Mouse (Mus musculus) intestine, embryonic 15.5 days (tissue): ENCODE data around the gene Zfp335. TPM values are rescaled to one million over a fixed set of nuclear protein-coding genes. Genes with fewer than 3 reads are reported as not detected.

Source experiments
- ATAC-seq: fragments of 200-750 bp; cut with Nextera tagmentation; 2 replicates; pipeline ENCODE4 v1.8.0; 2017; ENCODE audit warnings: moderate TSS enrichment, moderate library complexity
- H3K27ac ChIP-seq: fragments of 300-500 bp; sonication (generic); 2 replicates; pipeline ENCODE4 v1.5.1; 2015; ENCODE audit warnings: mild to moderate bottlenecking, inconsistent platforms
- H3K27me3 ChIP-seq: fragments of 300-500 bp; sonication (generic); replicated peaks from 2 replicates; pipeline ENCODE4 v1.6.1; 2015; ENCODE audit warnings: inconsistent platforms
- H3K36me3 ChIP-seq: fragments of 300-500 bp; sonication (generic); 2 replicates; pipeline ENCODE4 v1.6.1; 2015; ENCODE audit warnings: inconsistent platforms
- H3K4me1 ChIP-seq: fragments of 300-500 bp; sonication (generic); replicated peaks from 2 replicates; pipeline ENCODE4 v1.6.1; 2015; ENCODE audit warnings: inconsistent platforms
- H3K4me2 ChIP-seq: fragments of 300-500 bp; sonication (generic); replicated peaks from 2 replicates; pipeline ENCODE4 v1.6.1; 2015; ENCODE audit warnings: mild to moderate bottlenecking, inconsistent platforms
- H3K4me3 ChIP-seq: fragments of 300-500 bp; sonication (generic); replicated peaks from 2 replicates; pipeline ENCODE4 v1.5.1; 2015; ENCODE audit warnings: inconsistent platforms
- H3K9ac ChIP-seq: fragments of 300-500 bp; sonication (generic); 2 replicates; pipeline ENCODE4 v1.6.1; 2015; ENCODE audit warnings: inconsistent platforms
- H3K9me3 ChIP-seq: fragments of 300-500 bp; sonication (generic); 2 replicates; pipeline ENCODE4 v1.6.1; 2016; ENCODE audit warnings: inconsistent platforms
- WGBS: fragments of 180-500 bp; shearing (Covaris S2); methylation state at CpG from one replicate; pipeline ENCODE4 v1.1.7; 2015; 5-methylcytosine and 5-hydroxymethylcytosine counted together
- polyA plus RNA-seq: library from polyadenylated mRNA; unstranded; fragments of >200 nt; fragmentation: Nextera tagmentation; extraction: Ambion mirVana; gene quantifications from 2 replicates; pipeline ENCODE4 v1.2.1, GENCODE M21; 2015

The Zfp335 gene
- polyA plus RNA-seq, 1 experiment from 2014 or later = 10.7 TPM

DNA sequence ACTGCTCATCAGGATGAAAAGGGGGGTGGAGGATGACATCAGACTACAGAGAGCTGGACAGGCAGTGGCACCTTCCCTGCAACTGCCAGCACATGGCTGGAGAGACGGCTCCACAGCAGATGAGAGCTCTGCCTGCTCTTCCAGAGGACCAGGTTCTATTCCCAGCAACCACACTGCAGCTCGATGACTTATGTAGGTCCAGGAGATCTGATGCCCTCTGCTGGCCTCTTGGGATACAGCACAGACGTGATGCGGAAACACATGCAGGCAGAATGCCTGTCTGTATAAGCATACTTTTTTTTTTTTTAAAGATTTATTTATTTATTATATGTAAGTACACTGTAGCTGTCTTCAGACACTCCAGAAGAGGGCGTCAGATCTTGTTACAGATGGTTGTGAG lies 6.8 kb upstream of the Zfp335 start:
- no peak overlapping the region for H3K4me2 ChIP-seq
- H3K27me3 ChIP-seq = no peaks in the 10 kb centered on the region
- H3K9me3 ChIP-seq = no peaks in the 10 kb centered on the region
- peaks cover 5% of the 10 kb centered on the region; the same call in 1 of the 2 replicates for H3K4me1 ChIP-seq
- no peak overlapping the region for H3K27ac ChIP-seq
- no peak overlapping the region for H3K4me3 ChIP-seq
- H3K9ac ChIP-seq = no peak overlapping the region
- H3K36me3 ChIP-seq = no peaks in the 10 kb centered on the region
- no peak for ATAC-seq
- WGBS = 65% methylated on average over 5 of the region's 5 CpGs

GRCm38 (mm10) chr2:164917371-164917770 lies 5.8 kb upstream of the Zfp335 start:
- no peaks in the 10 kb centered on the region for H3K9me3 ChIP-seq
- peaks cover 9% of the 10 kb centered on the region for H3K4me1 ChIP-seq
- no peaks in the 10 kb centered on the region for H3K27me3 ChIP-seq
- no peak overlapping the region for H3K4me3 ChIP-seq
- 56% methylated on average over 10 of the region's 10 CpGs for WGBS
- H3K36me3 ChIP-seq = no peaks in the 10 kb centered on the region
- H3K4me2 ChIP-seq = no peak overlapping the region
- H3K9ac ChIP-seq = no peak overlapping the region
- H3K27ac ChIP-seq = no peak overlapping the region
- ATAC-seq = no peak

DNA sequence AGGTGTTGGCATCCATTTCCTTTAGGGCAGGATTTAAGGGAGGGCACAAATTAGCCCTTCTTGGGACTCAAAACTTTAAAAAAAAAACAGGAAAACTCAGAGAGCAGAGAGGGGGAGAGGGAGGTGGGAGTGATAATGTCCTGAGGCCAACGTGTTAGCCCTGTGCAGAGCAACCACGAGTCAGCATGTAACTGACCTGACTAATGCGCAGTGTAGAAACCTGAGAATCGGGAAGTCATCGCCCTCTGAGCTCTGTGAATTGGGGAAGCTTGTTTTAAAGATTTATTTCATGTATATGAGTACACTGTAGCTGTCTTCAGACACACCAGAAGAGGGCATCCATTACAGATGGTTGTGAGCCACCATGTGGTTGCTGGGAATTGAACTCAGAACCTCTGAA lies 5.3 kb upstream of the Zfp335 start:
- WGBS = 75% methylated on average over 5 of the region's 5 CpGs
- H3K9me3 ChIP-seq = no peaks in the 10 kb centered on the region
- ATAC-seq = no peak
- H3K9ac ChIP-seq = no peak overlapping the region
- H3K4me1 ChIP-seq = peaks cover 11% of the 10 kb centered on the region
- H3K27me3 ChIP-seq = no peaks in the 10 kb centered on the region
- H3K36me3 ChIP-seq = no peaks in the 10 kb centered on the region
- H3K4me3 ChIP-seq = no peak overlapping the region
- H3K4me2 ChIP-seq = no peak overlapping the region
- no peak overlapping the region for H3K27ac ChIP-seq

- no peak overlapping the region for H3K9ac ChIP-seq
- no peaks in the 10 kb centered on the region for H3K9me3 ChIP-seq
- WGBS = 68% methylated on average over 2 of the region's 2 CpGs
- no peak overlapping the region for H3K4me3 ChIP-seq
- H3K4me2 ChIP-seq = no peak overlapping the region
- no peak for ATAC-seq
- peaks cover 24% of the 10 kb centered on the region for H3K4me1 ChIP-seq
- H3K36me3 ChIP-seq = peaks cover 9% of the 10 kb centered on the region
- H3K27me3 ChIP-seq = no peaks in the 10 kb centered on the region
- no peak overlapping the region for H3K27ac ChIP-seq
Observed at GRCm38 (mm10) chr2:164913428-164913786, 1.9 kb upstream of the Zfp335 start.

- H3K4me3 ChIP-seq = no peak overlapping the region; the same call in 1 of the 2 replicates
- peaks cover 14% of the 10 kb centered on the region for H3K36me3 ChIP-seq
- H3K4me2 ChIP-seq = peak overlapping the region; percentile 87
Observed at GRCm38 (mm10) chr2:164912749-164913427, 1.3 kb upstream of the Zfp335 start.

GRCm38 (mm10) chr2:164912151-164912550 lies 594 bp upstream of the Zfp335 start:
- Histone ChIP-seq H3K27me3 (no peaks in the 10 kb centered on the region), H3K9me3 (no peaks in the 10 kb centered on the region), H3K9ac (peak overlapping the region; percentile 95), H3K4me2 (peak overlapping the region; percentile 87), H3K27ac (peak overlapping the region; percentile 99), H3K4me1 (peaks cover 24% of the 10 kb centered on the region), H3K36me3 (peaks cover 22% of the 10 kb centered on the region), H3K4me3 (peak overlapping the region; percentile 84)
- 4% methylated on average over 12 of the region's 12 CpGs for WGBS
- peak; percentile 47 for ATAC-seq

More at GRCm38 (mm10) chr2:164912749-164913427, 1.3 kb upstream of the Zfp335 start:
- Histone ChIP-seq H3K27ac (no peak overlapping the region), H3K27me3 (no peaks in the 10 kb centered on the region), H3K9me3 (no peaks in the 10 kb centered on the region), H3K4me1 (peaks cover 24% of the 10 kb centered on the region), H3K9ac (no peak overlapping the region)
- ATAC-seq = no peak
- 84% methylated on average over 9 of the region's 9 CpGs for WGBS

- peak overlapping the region; percentile 87 for H3K4me2 ChIP-seq
- no peak; the same call in none of the 2 replicates for ATAC-seq
- H3K36me3 ChIP-seq = peaks cover 37% of the 10 kb centered on the region
- no peaks in the 10 kb centered on the region for H3K9me3 ChIP-seq
- peak overlapping the region; percentile 99 for H3K27ac ChIP-seq
- WGBS = 5% methylated on average over 37 of the region's 37 CpGs
- H3K4me1 ChIP-seq = peaks cover 24% of the 10 kb centered on the region
- H3K9ac ChIP-seq = peak overlapping the region; percentile 95
- peak overlapping the region; percentile 84 for H3K4me3 ChIP-seq
- no peaks in the 10 kb centered on the region for H3K27me3 ChIP-seq
Observed at GRCm38 (mm10) chr2:164910360-164911061, 1.0 kb downstream of the Zfp335 start.

DNA sequence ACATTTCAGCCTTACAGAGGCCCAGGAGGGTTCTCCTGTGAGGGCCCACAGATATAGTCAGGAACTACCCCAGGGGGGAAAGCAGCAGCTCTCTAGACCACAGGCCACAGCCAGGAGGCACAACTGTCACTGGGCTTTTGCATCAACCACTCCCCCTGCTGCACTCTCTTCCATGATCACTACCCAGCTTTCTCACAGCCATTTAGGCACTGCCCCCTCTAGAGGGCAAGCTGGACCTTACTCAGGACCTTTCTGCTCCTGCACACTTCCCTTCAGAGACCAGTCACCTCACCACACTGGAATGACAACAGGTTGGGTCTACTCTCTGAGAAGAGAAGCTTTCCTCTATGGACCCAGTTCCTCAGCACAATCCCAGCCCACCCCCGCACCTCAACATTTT lies 2.0 kb downstream of the Zfp335 start:
- 90% methylated on average over 1 of the region's 1 CpGs for WGBS
- Histone ChIP-seq H3K4me2 (peak overlapping the region; percentile 87), H3K36me3 (peaks cover 46% of the 10 kb centered on the region), H3K27me3 (no peaks in the 10 kb centered on the region), H3K4me3 (peak overlapping the region; percentile 84), H3K9ac (peak overlapping the region; percentile 95), H3K9me3 (no peaks in the 10 kb centered on the region), H3K4me1 (peaks cover 24% of the 10 kb centered on the region), H3K27ac (no peak overlapping the region)
- no peak for ATAC-seq

DNA sequence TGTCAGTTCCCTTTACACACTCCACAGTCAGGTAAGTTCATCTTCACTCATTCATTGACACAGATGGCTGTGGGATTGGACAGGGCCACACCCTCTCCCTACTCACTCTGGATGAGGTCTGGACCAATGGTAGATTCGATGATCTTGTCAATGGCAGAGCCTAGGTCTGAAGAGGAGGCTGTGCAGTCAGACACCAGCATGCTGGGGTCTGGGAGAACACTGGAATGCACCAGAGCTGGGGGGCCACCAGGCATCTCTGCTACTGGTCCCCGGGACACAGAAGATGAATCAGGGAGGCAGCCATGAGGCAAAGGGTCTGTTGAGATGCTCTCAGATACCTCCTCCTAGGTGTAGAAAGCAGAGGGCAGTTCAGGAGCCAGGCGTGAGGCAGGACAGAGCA lies 2.5 kb downstream of the Zfp335 start:
- 84% methylated on average over 3 of the region's 3 CpGs for WGBS
- peaks cover 24% of the 10 kb centered on the region for H3K4me1 ChIP-seq
- H3K9me3 ChIP-seq = no peaks in the 10 kb centered on the region
- H3K4me2 ChIP-seq = no peak overlapping the region
- peaks cover 50% of the 10 kb centered on the region for H3K36me3 ChIP-seq
- no peak overlapping the region for H3K9ac ChIP-seq
- ATAC-seq = no peak
- no peaks in the 10 kb centered on the region for H3K27me3 ChIP-seq
- no peak overlapping the region for H3K4me3 ChIP-seq
- H3K27ac ChIP-seq = no peak overlapping the region

DNA sequence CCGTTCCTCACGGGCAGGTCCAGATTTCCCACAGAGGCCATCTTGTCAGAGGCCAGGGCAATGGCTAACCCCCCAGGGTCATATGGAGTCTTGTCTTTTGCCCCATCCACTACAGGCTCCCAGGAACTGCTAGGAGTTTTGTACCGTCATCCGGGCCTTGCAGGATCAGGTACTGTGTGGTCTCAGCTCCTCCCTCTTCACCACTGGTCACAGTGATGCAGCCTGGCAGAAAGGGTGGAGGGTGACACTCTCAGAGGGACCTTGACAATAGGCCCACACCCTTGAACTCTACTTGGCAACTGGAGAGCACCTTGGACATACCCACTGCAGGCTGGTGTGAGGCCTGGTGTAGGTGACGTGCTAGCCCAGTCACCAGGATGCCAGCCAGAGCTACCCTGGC lies 3.5 kb downstream of the Zfp335 start:
- H3K27ac ChIP-seq = no peak overlapping the region
- H3K4me3 ChIP-seq = no peak overlapping the region
- peaks cover 16% of the 10 kb centered on the region for H3K4me1 ChIP-seq
- H3K4me2 ChIP-seq = no peak overlapping the region
- no peaks in the 10 kb centered on the region for H3K9me3 ChIP-seq
- H3K9ac ChIP-seq = no peak overlapping the region
- ATAC-seq = no peak
- peaks cover 54% of the 10 kb centered on the region for H3K36me3 ChIP-seq
- 96% methylated on average over 5 of the region's 5 CpGs for WGBS
- no peaks in the 10 kb centered on the region for H3K27me3 ChIP-seq

DNA sequence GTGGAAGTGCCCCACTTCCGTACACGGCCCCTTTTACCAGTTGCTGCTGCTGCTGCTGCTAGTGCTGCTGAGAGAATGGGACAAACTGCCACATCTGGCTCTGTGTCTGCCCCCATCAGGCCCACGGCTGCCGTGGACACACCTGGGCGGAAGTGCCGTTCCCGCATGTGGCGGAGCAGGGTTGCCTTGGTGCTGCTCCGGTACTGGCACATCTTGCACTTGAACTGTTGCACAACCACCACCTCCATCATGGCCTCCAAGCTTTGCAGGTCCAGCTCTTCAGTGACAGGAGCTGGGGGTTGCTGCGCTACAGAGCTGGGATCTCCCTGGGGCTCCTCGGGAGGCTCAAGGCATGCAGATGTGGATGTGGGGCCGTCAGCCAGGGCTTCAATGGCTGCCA lies 4.0 kb downstream of the Zfp335 start:
- Histone ChIP-seq H3K9me3 (no peaks in the 10 kb centered on the region), H3K4me3 (no peak overlapping the region), H3K9ac (no peak overlapping the region), H3K27ac (no peak overlapping the region), H3K27me3 (no peaks in the 10 kb centered on the region), H3K4me1 (peaks cover 16% of the 10 kb centered on the region), H3K4me2 (no peak overlapping the region), H3K36me3 (peaks cover 59% of the 10 kb centered on the region)
- ATAC-seq = no peak
- WGBS = 97% methylated on average over 12 of the region's 12 CpGs

DNA sequence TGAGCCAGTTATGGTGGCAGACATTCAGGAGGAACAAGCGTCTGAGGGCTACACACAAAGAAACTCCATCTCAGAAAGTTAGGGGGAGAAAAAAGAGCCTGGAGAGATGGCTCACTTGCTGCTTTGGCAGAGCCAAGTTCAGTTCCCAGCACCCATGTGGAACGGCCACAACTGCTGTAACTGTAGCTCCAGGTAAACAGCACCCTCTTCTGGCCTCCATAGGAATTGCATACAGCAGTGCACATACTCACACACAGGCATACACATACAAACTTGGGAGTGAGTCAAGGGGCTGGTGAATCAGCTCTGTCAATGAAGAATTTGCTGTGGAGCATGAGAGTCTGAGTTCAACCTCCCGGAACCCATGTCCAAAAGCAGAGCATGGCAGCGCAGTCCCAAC lies 5.5 kb downstream of the Zfp335 start:
- Histone ChIP-seq H3K9ac (no peak overlapping the region), H3K27me3 (no peaks in the 10 kb centered on the region), H3K4me2 (no peak overlapping the region), H3K27ac (no peak overlapping the region), H3K9me3 (no peaks in the 10 kb centered on the region), H3K4me3 (no peak overlapping the region), H3K4me1 (peaks cover 13% of the 10 kb centered on the region), H3K36me3 (peaks cover 73% of the 10 kb centered on the region)
- ATAC-seq = no peak
- WGBS = 97% methylated on average over 4 of the region's 4 CpGs

DNA sequence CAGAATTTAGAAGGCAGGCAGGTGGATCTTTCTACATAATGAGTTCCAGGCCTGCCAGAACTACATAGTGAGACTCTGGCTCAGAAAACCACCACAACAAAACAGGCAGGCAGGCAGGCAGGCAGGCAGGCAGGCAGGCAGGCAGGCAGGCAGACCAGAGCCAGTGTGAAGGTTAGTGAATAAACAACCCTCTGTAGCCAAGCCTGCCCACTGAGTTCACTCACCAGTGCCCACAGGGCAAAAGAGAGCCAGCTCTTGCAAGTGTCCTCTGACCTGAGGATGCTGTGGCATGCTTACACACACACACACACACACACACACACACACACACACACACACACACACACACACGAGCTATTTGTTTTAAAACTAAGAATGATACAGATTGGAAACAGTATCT lies 8.1 kb downstream of the Zfp335 start:
- Histone ChIP-seq H3K4me3 (no peak overlapping the region), H3K4me1 (no peaks in the 10 kb centered on the region), H3K36me3 (peaks cover 88% of the 10 kb centered on the region), H3K9me3 (no peaks in the 10 kb centered on the region), H3K27me3 (no peaks in the 10 kb centered on the region), H3K4me2 (no peak overlapping the region), H3K9ac (no peak overlapping the region), H3K27ac (no peak overlapping the region)
- WGBS = 100% methylated on average over 1 of the region's 1 CpGs
- ATAC-seq = no peak
